Mouse (Mus musculus): ENCODE results near the gene Pla2g4e.

- TF ChIP-seq POLR2A (IDR thresholded peaks at IDR 0.05; ENCODE audit: extremely low read depth, insufficient read depth, low read length) (no peak), CTCF (IDR thresholded peaks at IDR 0.05; ENCODE audit: extremely low read depth, insufficient read depth, low read length) (no peak)
Observed at GRCm38 (mm10) chr2:120231642-120232041, 13.5 kb downstream of the Pla2g4e start.
